Mouse (Mus musculus) lung, adult 2 months (tissue): ENCODE measurements around the gene Mpg.

Experiments
- CTCF ChIP-seq: fragments of 200-500 bp; IDR thresholded peaks from 2 replicates; pipeline ENCODE4 v1.5.1; 2011; ENCODE audit warnings: mild to moderate bottlenecking, low read length, control low read depth; ENCODE audit not compliant: insufficient read depth
- POLR2A ChIP-seq: fragments of 200-500 bp; IDR thresholded peaks from 2 replicates; pipeline ENCODE4 v1.6.1; 2011; ENCODE audit warnings: low read depth, mild to moderate bottlenecking, control low read depth, low read length, borderline replicate concordance; ENCODE audit errors: extremely low read depth

DNA sequence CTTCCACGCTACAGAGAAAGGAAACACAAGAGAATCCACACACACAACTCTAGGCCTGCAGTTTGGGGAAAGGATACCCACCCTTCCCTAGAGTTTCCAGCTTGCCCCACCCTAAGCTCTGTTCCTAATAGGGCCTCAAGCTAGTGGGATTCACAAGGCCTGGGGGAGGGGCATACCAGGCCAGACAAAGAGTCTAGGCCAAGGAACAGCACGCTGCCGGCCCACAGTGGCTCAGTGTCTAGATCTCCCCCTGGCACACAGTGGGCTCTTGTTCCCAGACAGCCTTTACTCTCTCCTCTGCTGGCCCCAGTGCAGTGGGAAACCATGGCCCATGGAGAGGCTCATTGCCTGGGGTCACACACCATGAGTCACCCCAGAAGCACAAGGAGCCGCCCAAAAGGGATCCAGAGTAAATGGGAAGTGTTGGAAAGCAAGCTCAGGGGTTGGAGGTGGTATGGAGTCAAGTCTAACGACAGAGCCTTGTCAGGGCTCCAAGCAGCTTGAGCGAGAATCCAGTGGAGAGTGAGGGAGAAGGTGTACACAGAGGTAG, 7.7 kb upstream of the Mpg start:
- no peak for TF ChIP-seq POLR2A
- TF ChIP-seq CTCF, result no peak
